Comparison of ENCODE assay signal across 8 mouse cellular contexts in genomic region chr6:31088147-31088972, GRCm38 (mm10).
DNase-seq lines count a peak whose midpoint lies in the region; ATAC-seq and TF ChIP-seq lines count a peak whose summit lies in the region.

No protein-coding gene starts in this region.

- peak overlapping the region; percentile 20 for H3K4me3 ChIP-seq in stomach, postnatal 0 days (ENCODE audit: low read depth, low read length)

- no peak for TF ChIP-seq EP300 in stomach, postnatal 0 days (optimal IDR thresholded peaks at IDR 0.05)

- peak; percentile 41 to 50; a peak in 3 of 4 replicates for ATAC-seq in hematopoietic stem cell, adult 5-6 weeks (replicated peaks in 1 of 2; ENCODE audit: insufficient read depth in 1 of 2, low FRiP score in 2 of 2, low TSS enrichment in 1 of 2, low read depth in 1 of 2, poor library complexity in 2 of 2, severe bottlenecking in 2 of 2)
- ATAC-seq in stomach, postnatal 0 days (ENCODE audit: low FRiP score, low TSS enrichment) = peak; percentile 62; the same call in 1 of the 2 replicates

- H3K36me3 ChIP-seq in stomach, postnatal 0 days (ENCODE audit: control insufficient read depth, insufficient read depth, low read length) = no peaks in the 10 kb centered on the region

- no peak for TF ChIP-seq CTCF in stomach, postnatal 0 days (IDR thresholded peaks at IDR 0.05; ENCODE audit: low read depth)

- peak; percentile 61 to 62 for DNase-seq in adrenal gland, postnatal 36 days
- no peak for DNase-seq in adrenal gland, postnatal 10 days
- DNase-seq in adipocyte (ENCODE audit: low spot score) = peak; percentile 81
- DNase-seq in lung, postnatal 10 days = peak; percentile 64
- peak; percentile 40 for DNase-seq in stomach, postnatal 0 days (ENCODE audit: low spot score)
- no peak for DNase-seq in cerebellum, adult 18-20 months
- DNase-seq in cerebellum, postnatal 25 days = no peak

- H3K4me2 ChIP-seq in stomach, postnatal 0 days (replicated peaks; ENCODE audit: low read depth) = peak overlapping the region; percentile 59

- H3K9me3 ChIP-seq in stomach, postnatal 0 days (ENCODE audit: control insufficient read depth, low read length) = no peaks in the 10 kb centered on the region

- peaks cover 9% of the 10 kb centered on the region; the same call in 1 of the 2 replicates for H3K4me1 ChIP-seq in stomach, postnatal 0 days (replicated peaks; ENCODE audit: control insufficient read depth, insufficient read depth)

- H3K27ac ChIP-seq in stomach, postnatal 0 days (replicated peaks) = peak overlapping the region; percentile 58

- 13% methylated on average over 18 of the region's 18 CpGs for WGBS in stomach, postnatal 0 days

- H3K9ac ChIP-seq in stomach, postnatal 0 days (ENCODE audit: low read length) = peak overlapping the region; percentile 36; the same call in 1 of the 2 replicates

- no peaks in the 10 kb centered on the region for H3K27me3 ChIP-seq in stomach, postnatal 0 days (ENCODE audit: control insufficient read depth, insufficient read depth, low read length)

Comparison
In these comparisons a context has a peak if more than half of its experiments do, and no peak if none do; other contexts are left out.
1. DNase-seq: peak in adrenal gland, postnatal 36 days (2 of 2), adipocyte (single experiment), lung, postnatal 10 days (single experiment) and stomach, postnatal 0 days (single experiment); none in adrenal gland, postnatal 10 days (single experiment), cerebellum, adult 18-20 months (0 of 2) and cerebellum, postnatal 25 days (0 of 2).